Mouse (Mus musculus): Measurements from ENCODE around the gene Col4a2.
A peak's percentile ranks its signal among the peaks of the same experiment; 100 is the strongest.

- TF ChIP-seq CTCF (IDR thresholded peaks at IDR 0.05; ENCODE audit: low read depth) (peak; percentile 96), EP300 (optimal IDR thresholded peaks at IDR 0.05) (no peak)
These were observed 80.1 kb downstream of the Col4a2 start for GRCm38 (mm10) chr8:11392739-11393138.
